Mouse (Mus musculus) stomach, postnatal 0 days (tissue): ENCODE results near the gene Gnat1.

Source experiments
- CTCF ChIP-seq: IDR thresholded peaks from 2 replicates; pipeline ENCODE4 v1.5.1; 2016; ENCODE audit warnings: antibody characterized with exemption, low read depth, mild to moderate bottlenecking, moderate library complexity
- EP300 ChIP-seq: optimal IDR thresholded peaks from 2 replicates; pipeline ENCODE3; 2016; ENCODE audit warnings: antibody characterized with exemption

DNA sequence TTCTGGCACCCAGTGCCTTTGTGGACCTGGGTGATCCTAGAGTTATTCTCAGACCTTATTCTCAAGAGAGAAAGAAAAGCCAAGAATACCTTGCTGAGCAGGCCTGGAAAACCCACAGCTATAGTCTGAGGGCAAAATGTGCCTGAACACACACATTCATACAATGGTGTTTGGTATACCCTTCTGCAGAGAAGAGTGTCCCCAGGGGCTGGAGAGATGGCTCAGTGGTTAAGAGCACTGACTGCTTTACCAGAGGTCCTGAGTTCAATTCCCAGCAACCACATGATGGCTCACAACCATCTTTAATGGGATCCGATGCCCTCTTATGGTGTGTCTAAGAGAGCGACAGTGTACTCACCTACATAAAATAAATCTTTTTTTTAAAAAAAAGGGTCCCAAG lies 651 bp downstream of the Gnat1 start:
- TF ChIP-seq CTCF (no peak), EP300 (no peak)
